Mouse (Mus musculus): ENCODE measurements at regions not wholly inside any gene's neighbourhood (a gene's known extent, or its start where the extent isn't known, plus 50 kb on each side); places are given as distances from the start of the nearest gene placed in this dataset.

- TF ChIP-seq TCF12 (IDR thresholded peaks at IDR 0.05; ENCODE audit: low read depth, low read length) (no peak), POLR2A (IDR thresholded peaks at IDR 0.05; ENCODE audit: low read depth, low read length) (no peak), CTCF (conservative IDR thresholded peaks at IDR 0.05 in 1 of 2, IDR thresholded peaks at IDR 0.05 in 1 of 2; ENCODE audit: low read depth in 2 of 2, low read length in 2 of 2) (no peak), NELFE (IDR thresholded peaks at IDR 0.05; ENCODE audit: low read depth, low read length) (no peak), ETS1 (conservative IDR thresholded peaks at IDR 0.05; ENCODE audit: low read depth, low read length) (no peak), MXI1 (IDR thresholded peaks at IDR 0.05; ENCODE audit: low read depth, low read length) (no peak), MEF2A (IDR thresholded peaks at IDR 0.05; ENCODE audit: borderline replicate concordance, low read depth, low read length) (no peak), MAFK (IDR thresholded peaks at IDR 0.05; ENCODE audit: insufficient replicate concordance, low read length) (no peak), POLR2AphosphoS2 (IDR thresholded peaks at IDR 0.05; ENCODE audit: low read depth, low read length) (no peak), USF1 (IDR thresholded peaks at IDR 0.05; ENCODE audit: low read depth, low read length) (no peak), CHD1 (IDR thresholded peaks at IDR 0.05; ENCODE audit: low read depth, low read length) (no peak), JUND (conservative IDR thresholded peaks at IDR 0.05; ENCODE audit: low read depth, low read length) (no peak), SIN3A (IDR thresholded peaks at IDR 0.05; ENCODE audit: low read length) (no peak), EP300 (IDR thresholded peaks at IDR 0.05; ENCODE audit: low read length) (no peak)
Measured at GRCm38 (mm10) chr2:79141961-79142360, 113.3 kb upstream of the Itga4 start.
